Mouse (Mus musculus) forebrain, embryonic 16.5 days (tissue): ENCODE data around the gene Prickle2. TPM values are rescaled to one million over a fixed set of nuclear protein-coding genes. Genes with fewer than 3 reads are reported as not detected.

Experiments used
- polyA plus RNA-seq: library from polyadenylated mRNA; unstranded; fragments of >200 nt; fragmentation: Nextera tagmentation; extraction: Ambion mirVana; gene quantifications from 2 replicates; pipeline ENCODE4 v1.2.1, GENCODE M21; 2015

Prickle2 gene
- polyA plus RNA-seq, 1 experiment from 2014 or later: 11.9 TPM

Other genes starting within 250 kb of the Prickle2 start
- gene A730049H05Rik, start 110.3 kb upstream of the Prickle2 start, polyA plus RNA-seq: 0.19 TPM in 1 of 2 replicates, not detected in the other
- not detected in 2 replicates for gene Gm15737, start 163.2 kb upstream of the Prickle2 start, polyA plus RNA-seq
- gene Adamts9, start 237.3 kb upstream of the Prickle2 start, polyA plus RNA-seq: 1.1 and 1.3 TPM in 2 replicates